Mouse (Mus musculus): ENCODE data around the gene Gm9803. TPM values are rescaled to one million over a fixed set of nuclear protein-coding genes. Genes with fewer than 3 reads are reported as not detected.

The Gm9803 gene
- polyA plus RNA-seq, 1 experiment from 2014 or later: 14.1 TPM

GRCm38 (mm10) chr10:43541153-43541544 lies 17.3 kb downstream of the Gm9803 start:
- Histone ChIP-seq H3K4me1 (replicated peaks) (peaks cover 8% of the 10 kb centered on the region), H3K27ac (no peak overlapping the region), H3K4me3 (replicated peaks) (peak overlapping the region; percentile 78), H3K9me3 (no peaks in the 10 kb centered on the region), H3K9ac (replicated peaks) (no peak overlapping the region; the same call in 1 of the 2 replicates), H3K27me3 (no peaks in the 10 kb centered on the region), H3K36me3 (peaks cover 4% of the 10 kb centered on the region; the same call in 1 of the 2 replicates), H3K4me2 (peak overlapping the region; percentile 37)
- 0 out of 2 replicates have a peak, but pooled peaks have one; percentile 2 for ATAC-seq (ENCODE audit: insufficient number of reproducible peaks, insufficient read depth, low FRiP score, low TSS enrichment, low read depth)
- WGBS: 47% methylated on average over 8 of the region's 8 CpGs

GRCm38 (mm10) chr10:43549411-43549810 lies 25.5 kb downstream of the Gm9803 start:
- Histone ChIP-seq H3K9ac (replicated peaks) (no peak overlapping the region), H3K27me3 (no peaks in the 10 kb centered on the region), H3K4me1 (replicated peaks) (0 out of 2 replicates have a peak, but pooled peaks cover 4% of the 10 kb centered on the region), H3K27ac (no peak overlapping the region), H3K4me3 (replicated peaks) (no peak overlapping the region), H3K4me2 (no peak overlapping the region), H3K9me3 (0 out of 2 replicates have a peak, but pooled peaks cover 6% of the 10 kb centered on the region), H3K36me3 (no peaks in the 10 kb centered on the region)
- no peak for ATAC-seq (ENCODE audit: insufficient number of reproducible peaks, insufficient read depth, low FRiP score, low TSS enrichment, low read depth)
- 60% methylated on average over 5 of the region's 5 CpGs for WGBS

DNA sequence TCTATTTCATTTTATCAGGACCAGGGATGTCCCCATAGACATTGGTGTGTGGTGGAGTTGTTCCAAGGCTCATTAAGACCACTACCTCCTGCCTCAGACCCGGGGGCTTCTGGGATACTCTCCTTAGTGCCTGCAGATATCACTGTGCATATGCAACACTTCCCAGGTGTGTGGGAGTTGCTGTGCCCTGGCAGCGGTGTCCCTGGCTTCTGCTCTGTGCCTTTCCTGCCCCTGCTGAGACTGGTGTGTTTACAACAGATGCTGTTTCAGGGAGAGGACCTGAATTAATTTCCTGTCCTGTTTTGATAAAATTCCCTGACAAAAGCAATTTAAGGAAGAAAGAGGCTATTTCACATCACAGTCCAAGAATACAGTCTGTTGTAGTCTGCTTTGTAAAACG lies 27.0 kb downstream of the Gm9803 start:
- no peaks in the 10 kb centered on the region for H3K36me3 ChIP-seq
- H3K4me2 ChIP-seq: no peak overlapping the region
- no peak for ATAC-seq (ENCODE audit: insufficient number of reproducible peaks, insufficient read depth, low FRiP score, low TSS enrichment, low read depth)
- H3K4me3 ChIP-seq (replicated peaks): no peak overlapping the region
- no peaks in the 10 kb centered on the region for H3K27me3 ChIP-seq
- H3K4me1 ChIP-seq (replicated peaks): 0 out of 2 replicates have a peak, but pooled peaks cover 4% of the 10 kb centered on the region
- H3K9ac ChIP-seq (replicated peaks): no peak overlapping the region
- no peak overlapping the region for H3K27ac ChIP-seq
- 0 out of 2 replicates have a peak, but pooled peaks cover 6% of the 10 kb centered on the region for H3K9me3 ChIP-seq
- WGBS: 17% methylated on average over 3 of the region's 3 CpGs

- ATAC-seq (ENCODE audit: insufficient number of reproducible peaks, insufficient read depth, low FRiP score, low TSS enrichment, low read depth): no peak
- no peaks in the 10 kb centered on the region for H3K27me3 ChIP-seq
- 0 out of 2 replicates have a peak, but pooled peaks cover 6% of the 10 kb centered on the region for H3K9me3 ChIP-seq
- 13% methylated on average over 3 of the region's 3 CpGs for WGBS
- no peak overlapping the region for H3K27ac ChIP-seq
- H3K36me3 ChIP-seq: no peaks in the 10 kb centered on the region
- H3K4me1 ChIP-seq (replicated peaks): 0 out of 2 replicates have a peak, but pooled peaks cover 4% of the 10 kb centered on the region
- no peak overlapping the region for H3K9ac ChIP-seq (replicated peaks)
- no peak overlapping the region for H3K4me3 ChIP-seq (replicated peaks)
- H3K4me2 ChIP-seq: no peak overlapping the region
Observed at GRCm38 (mm10) chr10:43551388-43551787, 27.5 kb downstream of the Gm9803 start.

DNA sequence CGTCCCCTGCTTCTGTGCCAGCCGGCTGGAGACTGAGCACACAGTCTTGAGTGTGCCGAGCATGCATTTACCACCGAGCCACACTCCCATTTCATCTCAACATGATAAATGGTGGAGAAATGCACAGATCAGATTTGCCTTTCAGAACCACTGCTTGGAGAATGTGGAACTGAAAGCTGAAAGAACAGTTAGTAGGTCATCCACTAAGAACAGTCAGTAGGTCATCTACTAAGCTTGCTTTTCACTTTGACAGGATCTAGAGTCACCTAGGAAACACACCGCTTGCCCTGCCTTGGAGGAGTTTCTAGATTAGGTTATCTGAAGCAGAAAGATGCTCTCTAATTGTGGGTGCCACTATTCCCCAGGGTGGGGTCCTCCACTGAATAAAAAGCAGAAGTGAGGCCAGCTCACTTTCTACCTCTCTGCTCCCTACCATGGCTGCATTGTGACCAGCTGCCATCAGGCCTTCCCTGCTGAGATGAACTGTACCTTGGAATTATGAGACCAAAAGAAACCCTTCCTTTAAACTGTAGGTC lies 33.8 kb downstream of the Gm9803 start:
- no peak overlapping the region for H3K9ac ChIP-seq (replicated peaks)
- H3K4me1 ChIP-seq (replicated peaks): no peaks in the 10 kb centered on the region
- no peaks in the 10 kb centered on the region for H3K27me3 ChIP-seq
- H3K27ac ChIP-seq: no peak overlapping the region
- no peak overlapping the region for H3K4me3 ChIP-seq (replicated peaks)
- 88% methylated on average over 5 of the region's 5 CpGs for WGBS
- H3K4me2 ChIP-seq: no peak overlapping the region
- no peaks in the 10 kb centered on the region for H3K36me3 ChIP-seq
- ATAC-seq (ENCODE audit: insufficient number of reproducible peaks, insufficient read depth, low FRiP score, low TSS enrichment, low read depth): no peak
- 0 out of 2 replicates have a peak, but pooled peaks cover 6% of the 10 kb centered on the region for H3K9me3 ChIP-seq

GRCm38 (mm10) chr10:43559313-43559712 lies 35.4 kb downstream of the Gm9803 start:
- ATAC-seq (ENCODE audit: insufficient number of reproducible peaks, insufficient read depth, low FRiP score, low TSS enrichment, low read depth): no peak
- Histone ChIP-seq H3K4me3 (replicated peaks) (no peak overlapping the region), H3K4me2 (no peak overlapping the region), H3K36me3 (no peaks in the 10 kb centered on the region), H3K4me1 (replicated peaks) (no peaks in the 10 kb centered on the region), H3K9ac (replicated peaks) (no peak overlapping the region), H3K27me3 (no peaks in the 10 kb centered on the region), H3K9me3 (no peaks in the 10 kb centered on the region), H3K27ac (no peak overlapping the region)
- WGBS: 76% methylated on average over 11 of the region's 11 CpGs

- H3K4me1 ChIP-seq (replicated peaks): no peaks in the 10 kb centered on the region
- no peak overlapping the region for H3K4me3 ChIP-seq (replicated peaks)
- H3K9me3 ChIP-seq: no peaks in the 10 kb centered on the region
- H3K27me3 ChIP-seq: no peaks in the 10 kb centered on the region
- 42% methylated on average over 2 of the region's 2 CpGs for WGBS
- H3K4me2 ChIP-seq: no peak overlapping the region
- no peaks in the 10 kb centered on the region for H3K36me3 ChIP-seq
- ATAC-seq (ENCODE audit: insufficient number of reproducible peaks, insufficient read depth, low FRiP score, low TSS enrichment, low read depth): no peak
- no peak overlapping the region for H3K27ac ChIP-seq
- no peak overlapping the region for H3K9ac ChIP-seq (replicated peaks)
Observed at GRCm38 (mm10) chr10:43560765-43561164, 36.9 kb downstream of the Gm9803 start.

DNA sequence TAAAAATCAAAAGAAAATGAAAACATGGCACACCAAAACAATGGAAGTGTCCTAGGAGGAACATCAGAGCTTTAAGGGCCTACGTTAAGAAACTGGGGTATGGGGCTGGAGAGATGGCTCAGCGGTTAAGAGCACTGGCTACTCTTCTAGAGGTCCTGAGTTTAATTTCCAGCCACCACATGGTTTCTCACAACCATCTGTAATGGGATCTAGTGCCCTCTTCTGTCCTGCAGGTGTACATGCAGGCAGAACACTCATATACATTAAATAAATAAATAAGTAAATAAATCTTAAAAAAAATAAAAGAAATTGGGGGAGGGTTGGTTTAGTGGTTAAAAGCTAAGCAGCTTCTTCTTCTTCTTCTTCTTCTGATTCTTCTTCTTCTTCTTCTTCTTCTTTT lies 37.4 kb downstream of the Gm9803 start:
- no peaks in the 10 kb centered on the region for H3K36me3 ChIP-seq
- no peaks in the 10 kb centered on the region for H3K4me1 ChIP-seq (replicated peaks)
- no peak for ATAC-seq (ENCODE audit: insufficient number of reproducible peaks, insufficient read depth, low FRiP score, low TSS enrichment, low read depth)
- H3K9me3 ChIP-seq: no peaks in the 10 kb centered on the region
- H3K4me3 ChIP-seq (replicated peaks): no peak overlapping the region
- no peak overlapping the region for H3K27ac ChIP-seq
- H3K27me3 ChIP-seq: no peaks in the 10 kb centered on the region
- H3K9ac ChIP-seq (replicated peaks): no peak overlapping the region
- WGBS: 90% methylated on average over 2 of the region's 2 CpGs
- no peak overlapping the region for H3K4me2 ChIP-seq

Other genes with a start within 250 kb of the Gm9803 start
- 5.8 and 5.9 TPM in 2 replicates for gene Bend3, start 45.3 kb upstream of the Gm9803 start, polyA plus RNA-seq (2016; fragmentation: Nextera tagmentation; extraction: Ambion mirVana)
- 55.6 and 64.2 TPM in 2 replicates for gene 1700021F05Rik, start 16.9 kb downstream of the Gm9803 start, polyA plus RNA-seq (2016; fragmentation: Nextera tagmentation; extraction: Ambion mirVana)
- gene Cd24a, start 54.2 kb downstream of the Gm9803 start, polyA plus RNA-seq (2016; fragmentation: Nextera tagmentation; extraction: Ambion mirVana): 612 and 635 TPM in 2 replicates

All from limb, embryonic 12.5 days (tissue).